Mouse (Mus musculus) olfactory bulb, adult 2 months (tissue): Measurements from ENCODE around the gene Bbs5. TPM values are rescaled to one million over a fixed set of nuclear protein-coding genes. Genes with fewer than 3 reads are reported as not detected.
A peak's percentile ranks its signal among the peaks of the same experiment; 100 is the strongest.

Experiments used
- H3K27ac ChIP-seq: fragments of 200-500 bp; 2 replicates; pipeline ENCODE4 v1.5.1; 2012; ENCODE audit warnings: low read depth, low read length; ENCODE audit not compliant: insufficient read depth
- H3K4me1 ChIP-seq: fragments of 200-500 bp; 2 replicates; pipeline ENCODE4 v1.6.1; 2012; ENCODE audit warnings: low read length; ENCODE audit not compliant: control insufficient read depth, insufficient read depth
- H3K4me3 ChIP-seq: fragments of 200-500 bp; 2 replicates; pipeline ENCODE4 v1.5.1; 2012; ENCODE audit warnings: mild to moderate bottlenecking, low read depth, low read length, moderate library complexity; ENCODE audit not compliant: insufficient read depth
- CTCF ChIP-seq: fragments of 200-500 bp; IDR thresholded peaks from 2 replicates; pipeline ENCODE4 v1.5.1; 2012; ENCODE audit warnings: low read depth, mild to moderate bottlenecking, low read length, moderate library complexity; ENCODE audit not compliant: insufficient read depth
- POLR2A ChIP-seq: fragments of 200-500 bp; IDR thresholded peaks from 2 replicates; pipeline ENCODE4 v1.6.1; 2012; ENCODE audit warnings: mild to moderate bottlenecking, low read depth, low read length, moderate library complexity; ENCODE audit not compliant: insufficient read depth
- WGBS: fragments of 180-500 bp; shearing (Covaris S2); methylation state at CpG from one replicate; pipeline ENCODE4 v1.1.7; 2018; 5-methylcytosine and 5-hydroxymethylcytosine counted together
- polyA plus RNA-seq: library from polyadenylated mRNA; stranded (reverse); fragments of >200 nt; gene quantifications from 2 replicates; pipeline ENCODE4 v1.2.4, GENCODE M21; 2012; ENCODE audit warnings: low replicate concordance; ENCODE audit not compliant: missing spikeins, insufficient read depth, insufficient read length

Gene Bbs5
- polyA plus RNA-seq, 1 experiment: not detected

- no peak for TF ChIP-seq CTCF
- TF ChIP-seq POLR2A: no peak
- no peak overlapping the region for H3K27ac ChIP-seq
- H3K4me3 ChIP-seq: no peak overlapping the region
- H3K4me1 ChIP-seq: no peaks in the 10 kb centered on the region
- WGBS: 28% methylated on average over 13 of the region's 13 CpGs
These were observed 36.2 kb downstream of the Bbs5 start for GRCm38 (mm10) chr2:69683036-69683805.

- Histone ChIP-seq H3K4me3 (no peak overlapping the region), H3K27ac (no peak overlapping the region), H3K4me1 (no peaks in the 10 kb centered on the region)
- WGBS: 95% methylated on average over 3 of the region's 3 CpGs
- TF ChIP-seq CTCF (no peak), POLR2A (no peak)
These were observed 37.5 kb downstream of the Bbs5 start for GRCm38 (mm10) chr2:69684488-69684887.

- no peak for TF ChIP-seq POLR2A
- TF ChIP-seq CTCF: no peak
- no peak overlapping the region for H3K27ac ChIP-seq
- H3K4me3 ChIP-seq: no peak overlapping the region
- H3K4me1 ChIP-seq: no peaks in the 10 kb centered on the region
- WGBS: 94% methylated on average over 3 of the region's 3 CpGs
These were observed 43.2 kb downstream of the Bbs5 start for GRCm38 (mm10) chr2:69690214-69690613.

- TF ChIP-seq CTCF (no peak), POLR2A (no peak)
- 93% methylated on average over 6 of the region's 6 CpGs for WGBS
These were observed 43.9 kb downstream of the Bbs5 start for GRCm38 (mm10) chr2:69690843-69691242.

GRCm38 (mm10) chr2:69693501-69693900 is 46.5 kb downstream of the Bbs5 start:
- H3K4me3 ChIP-seq: no peak overlapping the region
- no peaks in the 10 kb centered on the region for H3K4me1 ChIP-seq
- WGBS: 95% methylated on average over 11 of the region's 11 CpGs
- H3K27ac ChIP-seq: no peak overlapping the region
- TF ChIP-seq CTCF: no peak
- TF ChIP-seq POLR2A: no peak

More at GRCm38 (mm10) chr2:69690843-69691242, 43.9 kb downstream of the Bbs5 start:
- Histone ChIP-seq H3K4me3 (no peak overlapping the region), H3K27ac (no peak overlapping the region), H3K4me1 (no peaks in the 10 kb centered on the region)

GRCm38 (mm10) chr2:69700446-69700845 is 53.5 kb downstream of the Bbs5 start:
- Histone ChIP-seq H3K27ac (no peak overlapping the region), H3K4me1 (no peaks in the 10 kb centered on the region), H3K4me3 (no peak overlapping the region)
- no peak for TF ChIP-seq CTCF
- TF ChIP-seq POLR2A: no peak
- WGBS: 96% methylated on average over 8 of the region's 8 CpGs

- no peak overlapping the region for H3K27ac ChIP-seq
- H3K4me1 ChIP-seq: no peaks in the 10 kb centered on the region; the same call in 1 of the 2 replicates
- no peak overlapping the region for H3K4me3 ChIP-seq
- TF ChIP-seq POLR2A (no peak), CTCF (no peak)
- 30% methylated on average over 14 of the region's 14 CpGs for WGBS
These were observed 65.2 kb downstream of the Bbs5 start for GRCm38 (mm10) chr2:69712171-69712570.

- peak within 1 kb of the TSS; percentile 74 for H3K4me3 ChIP-seq
- TF ChIP-seq POLR2A (peak; percentile 51), CTCF (no peak)
- H3K27ac ChIP-seq: peak within 1 kb of the TSS; percentile 89
- WGBS: under 1% methylated on average over 39 of the region's 39 CpGs
- H3K4me1 ChIP-seq: no peaks in the 10 kb centered on the region; the same call in 1 of the 2 replicates
These were observed 66.1 kb downstream of the Bbs5 start, which contains the start of gene Fastkd1 for GRCm38 (mm10) chr2:69712981-69713625. Fastkd1 (minus strand) TSS chr2:69713516.

- Histone ChIP-seq H3K4me1 (no peaks in the 10 kb centered on the region; the same call in 1 of the 2 replicates), H3K4me3 (no peak overlapping the region), H3K27ac (no peak overlapping the region)
- TF ChIP-seq CTCF (no peak), POLR2A (no peak)
- 20% methylated on average over 4 of the region's 4 CpGs for WGBS
These were observed 66.6 kb downstream of the Bbs5 start for GRCm38 (mm10) chr2:69713626-69714014.
